Mouse (Mus musculus) mesoderm, embryonic 11.5 days (tissue): ENCODE data around the gene Irf8.
A peak's percentile ranks its signal among the peaks of the same experiment; 100 is the strongest.

Experiments used
- DNase-seq: peaks from one replicate; pipeline ENCODE4 v3.0.0-alpha.2; 2012; ENCODE audit warnings: low read depth, low spot score

Gene Irf8

DNA sequence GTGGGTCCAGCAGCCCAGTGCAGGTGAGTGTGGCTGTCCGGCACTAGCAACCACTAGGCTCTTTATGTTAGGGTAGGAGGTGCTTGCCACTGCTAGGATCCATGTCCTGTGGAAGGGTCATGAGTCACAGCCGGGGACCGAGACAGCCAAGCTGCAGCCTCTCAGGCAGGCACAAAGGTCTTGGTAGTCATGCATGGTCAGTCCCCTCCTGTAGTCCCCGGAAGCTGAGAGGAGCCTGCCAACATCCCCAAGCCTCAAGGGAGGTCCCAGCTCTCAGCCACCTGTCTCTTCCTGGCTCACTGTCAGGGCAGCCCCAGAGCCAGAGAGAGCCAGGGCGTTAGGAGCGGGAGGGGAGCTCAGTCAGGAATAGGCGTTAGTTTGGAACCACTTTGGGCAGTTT is 11.1 kb downstream of the Irf8 start:
- no peak for DNase-seq

DNA sequence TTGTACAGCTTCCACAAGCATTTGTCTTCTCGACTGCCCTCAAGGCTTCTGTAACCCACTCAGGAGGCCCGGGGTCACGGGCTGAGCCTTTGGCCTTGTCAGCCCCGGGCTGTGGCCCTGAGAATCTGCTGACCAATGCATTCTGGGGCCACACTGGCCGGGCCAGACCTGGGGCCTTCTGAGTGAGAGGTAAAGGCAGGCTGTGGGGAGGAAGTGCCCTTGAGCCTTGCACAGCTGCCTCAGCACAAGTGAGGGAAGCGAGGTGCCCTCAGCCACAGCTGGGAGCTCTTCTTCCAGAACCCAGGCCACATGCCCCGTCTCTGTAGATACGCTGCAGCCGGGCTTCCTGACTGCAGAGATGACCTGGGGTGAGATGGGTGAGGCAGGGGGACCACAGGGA is 14.5 kb downstream of the Irf8 start:
- DNase-seq, result no peak

GRCm38 (mm10) chr8:120751226-120752081 is 15.3 kb downstream of the Irf8 start:
- DNase-seq, result no peak

DNA sequence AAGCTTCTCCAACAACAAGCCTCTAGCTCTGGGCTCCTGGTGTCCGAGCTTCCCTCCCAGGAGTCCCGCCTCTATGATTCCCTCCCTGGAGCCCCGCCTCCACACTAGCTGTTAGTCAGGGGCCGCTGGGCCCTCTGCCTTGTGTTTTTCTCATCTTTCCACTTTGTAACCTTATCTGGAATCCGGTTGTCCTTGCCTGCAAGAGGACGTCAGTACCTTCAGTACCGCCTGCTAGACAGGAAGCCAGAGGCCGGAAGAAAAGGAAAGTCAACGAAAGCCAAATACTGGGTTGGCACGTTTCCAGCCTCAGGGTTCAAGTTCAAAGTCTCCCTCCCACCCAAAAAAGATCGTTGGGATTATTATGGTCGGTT is 15.9 kb downstream of the Irf8 start:
- DNase-seq, result peak; percentile 54

DNA sequence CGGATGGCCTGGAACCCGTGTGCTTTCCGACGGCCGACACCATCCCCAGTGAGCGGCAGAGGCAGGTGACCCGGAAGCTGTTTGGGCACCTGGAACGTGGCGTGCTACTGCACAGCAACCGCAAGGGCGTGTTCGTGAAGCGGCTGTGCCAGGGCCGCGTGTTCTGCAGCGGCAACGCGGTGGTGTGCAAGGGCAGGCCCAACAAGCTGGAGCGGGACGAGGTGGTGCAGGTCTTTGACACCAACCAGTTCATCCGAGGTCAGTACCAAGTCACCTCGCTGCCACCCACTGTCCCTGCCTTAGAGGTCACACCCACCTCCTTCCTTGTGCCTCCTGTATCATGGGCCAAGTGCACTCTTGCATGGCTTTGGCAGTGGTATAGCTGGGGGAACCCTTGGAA is 17.3 kb downstream of the Irf8 start:
- DNase-seq, result no peak

GRCm38 (mm10) chr8:120755306-120756297 is 19.4 kb downstream of the Irf8 start:
- peak; percentile 66 for DNase-seq

DNA sequence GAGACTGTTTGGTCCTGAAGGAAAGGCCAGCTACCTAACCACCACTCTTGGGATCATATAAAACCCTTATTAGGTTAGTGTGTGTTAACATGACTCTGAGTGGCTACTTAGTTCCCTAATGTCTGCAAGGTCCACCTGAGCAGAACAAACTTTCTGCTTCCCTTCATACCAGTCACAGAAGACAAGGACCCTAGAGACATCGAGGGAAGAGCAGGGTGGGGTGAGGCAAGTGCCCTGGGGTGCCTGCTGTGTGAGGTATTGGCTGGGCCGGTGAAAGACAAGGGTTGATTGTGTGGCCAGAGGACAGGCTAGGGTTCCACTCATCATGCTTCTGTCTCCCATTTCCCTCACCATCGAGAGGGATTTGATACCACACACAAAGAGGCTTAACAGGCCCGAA is 21.8 kb downstream of the Irf8 start:
- no peak for DNase-seq

DNA sequence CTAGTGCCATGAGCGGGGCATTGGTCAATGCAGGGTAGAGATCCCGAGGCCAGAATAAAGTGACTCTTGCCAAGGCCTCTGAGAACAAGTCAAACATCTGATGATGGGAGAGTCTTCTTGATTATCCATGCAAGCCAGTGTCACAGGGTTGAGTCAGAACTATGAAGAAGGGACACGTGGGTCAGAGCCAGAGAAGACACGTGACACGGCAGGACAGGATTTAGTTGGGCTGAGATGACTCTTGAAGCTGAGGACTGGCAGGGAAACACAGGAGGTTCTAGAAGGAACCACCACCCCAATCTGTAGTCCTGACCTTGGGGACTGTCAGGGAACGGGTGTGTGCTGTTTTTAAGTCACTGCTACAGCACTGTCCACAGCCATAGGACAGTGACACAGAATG is 23.7 kb downstream of the Irf8 start:
- no peak for DNase-seq

DNA sequence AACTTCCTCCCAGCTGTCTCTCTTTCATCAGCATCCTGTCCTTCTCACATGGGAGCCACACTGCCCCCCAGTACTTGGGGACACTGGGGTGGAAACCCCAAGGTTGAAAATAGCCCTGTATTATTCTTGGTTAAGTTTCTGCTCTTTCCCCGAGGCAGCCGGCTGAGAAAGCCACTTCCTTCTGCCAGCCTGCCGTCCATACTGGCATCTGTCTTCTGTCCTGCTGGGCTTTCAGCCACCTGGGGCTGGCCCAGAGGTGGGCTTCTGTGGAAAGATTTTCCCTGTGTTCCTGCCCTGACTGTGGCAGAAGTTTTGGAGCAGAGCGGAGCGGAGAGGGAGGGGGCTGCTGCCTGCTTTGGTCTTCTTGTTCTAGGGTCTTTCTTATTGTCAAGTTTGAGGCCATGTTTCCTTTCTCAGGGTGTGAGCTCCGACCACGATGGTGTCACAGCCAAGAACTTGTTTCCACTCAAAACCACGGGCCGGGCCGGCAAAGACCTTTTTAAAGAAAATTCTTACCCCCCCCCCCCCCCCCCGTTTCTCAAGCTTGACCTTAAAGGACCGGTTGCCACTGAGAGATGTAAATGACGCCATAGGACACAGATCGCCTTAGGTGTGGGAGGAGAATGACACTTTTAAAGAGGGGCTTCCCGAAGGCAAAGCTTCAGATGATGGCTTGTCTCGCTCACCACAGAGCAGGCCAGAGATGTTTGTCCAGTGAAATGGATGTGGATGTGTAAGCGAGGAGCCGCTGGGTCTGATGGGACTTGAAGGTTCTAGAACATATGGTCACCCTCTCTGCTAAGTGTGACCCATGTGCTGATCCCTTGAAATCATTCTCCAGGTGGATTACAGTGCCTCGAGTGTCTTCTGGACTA is 24.4 kb downstream of the Irf8 start:
- DNase-seq, result no peak

DNA sequence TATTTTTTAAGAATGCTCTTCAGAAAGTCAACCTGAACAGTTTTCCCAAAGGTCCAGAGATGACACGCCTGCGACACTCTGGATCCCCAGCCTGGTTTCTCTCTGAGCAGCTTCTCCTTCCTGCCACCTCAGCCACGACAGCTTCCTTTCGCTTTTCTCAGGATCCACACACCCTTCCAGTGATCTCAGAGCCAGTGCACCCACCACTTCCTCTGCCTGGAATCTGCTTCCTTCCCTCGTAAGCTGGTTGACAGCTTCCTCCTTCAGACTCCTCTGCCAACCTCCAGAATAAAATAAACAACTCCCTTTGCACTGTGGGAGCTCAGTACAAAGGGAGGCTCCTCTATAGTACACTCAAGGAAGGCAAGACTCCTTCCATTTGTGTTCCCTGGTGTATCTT is 27.1 kb downstream of the Irf8 start:
- no peak for DNase-seq

- DNase-seq, result no peak
These were observed 28.5 kb downstream of the Irf8 start for GRCm38 (mm10) chr8:120764638-120765037.

DNA sequence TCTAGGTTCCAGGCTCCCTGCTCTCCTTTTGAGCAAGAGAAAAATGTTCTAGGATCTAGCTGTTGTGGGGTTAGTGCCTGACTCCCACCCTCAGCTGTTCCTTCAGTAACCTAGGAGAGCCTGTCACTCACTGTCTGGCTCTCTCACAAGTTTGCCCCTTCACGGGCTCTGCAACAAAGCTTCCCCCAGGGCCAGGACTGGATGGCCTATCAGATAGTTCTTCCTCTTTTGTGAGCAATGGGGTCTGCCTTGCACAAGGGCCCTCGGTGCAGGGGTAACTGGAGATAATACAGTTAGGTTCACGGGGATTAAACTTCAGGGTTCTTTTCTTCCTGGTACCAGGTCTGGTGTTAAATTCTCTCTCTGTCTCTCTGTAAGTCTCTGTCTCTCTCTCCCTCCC is 30.5 kb downstream of the Irf8 start:
- DNase-seq, result no peak

GRCm38 (mm10) chr8:120768454-120769218 is 32.5 kb downstream of the Irf8 start:
- DNase-seq, result no peak

DNA sequence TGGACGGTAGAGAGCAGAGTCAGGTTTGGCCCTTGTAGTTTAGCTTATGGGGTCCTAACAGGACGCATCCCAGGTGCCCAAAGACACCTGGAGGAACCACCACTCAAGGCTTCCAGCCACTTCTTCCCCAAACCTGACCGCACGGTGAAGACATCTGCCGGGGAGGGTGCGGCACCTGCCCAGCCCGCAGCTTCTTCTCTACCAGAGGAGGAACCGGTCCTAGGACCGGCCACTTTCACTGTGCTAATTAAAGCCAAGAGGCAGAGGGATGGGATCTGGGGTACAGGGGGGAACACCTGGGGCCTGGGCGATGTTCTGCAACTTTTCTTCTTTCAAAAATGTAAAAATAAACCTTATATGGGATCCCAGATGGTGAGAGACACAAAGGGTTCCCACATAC is 41.0 kb downstream of the Irf8 start:
- DNase-seq, result no peak

DNA sequence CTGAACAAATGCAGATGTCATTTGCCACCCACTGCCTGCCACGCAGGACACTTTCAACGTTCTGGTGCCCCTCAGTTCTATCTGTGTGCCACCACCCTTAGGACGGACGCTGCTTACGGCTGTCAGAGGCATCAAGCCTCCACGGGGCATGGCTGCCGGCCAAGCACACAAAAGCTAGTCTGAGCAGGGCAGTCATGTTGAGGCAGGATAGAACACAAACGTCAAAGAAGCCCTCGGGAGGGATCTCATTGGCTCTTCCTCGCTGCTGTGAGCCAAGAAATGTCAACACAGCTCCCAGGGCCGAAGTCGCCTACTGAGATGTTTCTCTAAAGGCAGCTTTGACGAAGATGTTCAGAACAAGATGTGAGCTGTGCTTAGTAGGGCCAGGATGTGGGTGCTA is 41.6 kb downstream of the Irf8 start:
- DNase-seq, result no peak

DNA sequence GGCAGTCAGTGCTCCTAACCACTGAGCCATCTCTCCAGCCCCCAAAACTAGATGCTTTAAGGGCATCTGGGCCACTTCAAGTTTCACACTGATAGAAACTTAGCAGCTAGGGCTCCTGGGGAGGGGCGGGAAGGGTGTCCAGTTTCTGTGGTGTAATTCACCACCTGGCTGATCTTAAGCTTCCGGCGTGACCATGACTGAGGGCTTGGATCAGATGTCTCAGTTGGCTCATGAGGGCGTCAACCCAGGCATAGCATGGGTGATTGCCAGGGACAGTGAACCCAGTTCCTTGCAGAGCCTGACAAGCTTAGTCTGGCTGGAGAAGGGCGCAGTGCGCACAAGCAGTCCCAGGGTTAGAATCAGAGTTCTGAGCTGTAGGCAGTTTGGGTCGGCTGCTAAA is 42.9 kb downstream of the Irf8 start:
- no peak for DNase-seq

DNA sequence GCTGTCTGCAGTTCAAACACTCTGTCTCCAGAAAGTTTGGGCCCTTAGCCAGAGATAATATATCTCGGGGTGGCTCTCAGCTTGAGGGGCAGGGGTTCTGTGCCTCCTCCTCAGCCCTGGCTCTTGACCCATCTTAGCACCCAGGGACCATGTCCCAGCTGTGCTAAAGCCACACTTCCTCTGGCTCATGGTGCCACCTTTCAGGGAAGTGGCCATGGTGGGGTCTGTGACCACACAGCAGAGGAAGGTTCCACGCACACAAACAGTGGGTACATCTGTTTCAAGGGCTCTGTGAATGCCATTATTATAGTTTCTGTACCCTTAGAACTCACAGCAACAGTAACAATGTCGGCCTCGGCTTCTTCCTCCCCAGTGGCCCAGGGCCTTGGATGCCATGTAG is 47.6 kb downstream of the Irf8 start:
- DNase-seq, result no peak

GRCm38 (mm10) chr8:120786753-120787152 is 50.6 kb downstream of the Irf8 start:
- DNase-seq, result no peak

DNA sequence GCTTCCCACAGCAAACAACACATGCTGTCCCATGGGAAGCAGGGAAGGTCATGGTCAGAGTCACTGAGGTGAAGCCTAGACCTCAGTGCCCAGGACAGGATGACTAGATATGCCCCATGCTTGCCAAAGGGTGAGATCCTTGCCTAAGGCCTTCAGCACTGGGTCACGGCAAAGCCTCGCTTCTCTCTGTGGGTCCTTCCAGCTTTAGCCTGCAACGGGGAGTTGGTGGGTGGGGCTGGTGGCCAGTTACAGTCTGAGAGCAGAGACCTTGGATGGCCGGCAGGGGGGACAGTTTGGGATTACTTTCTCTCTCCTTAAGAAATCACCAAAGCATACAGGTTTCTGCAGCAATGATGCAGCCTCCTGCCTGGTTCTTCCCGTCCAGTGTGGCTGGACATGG is 51.5 kb downstream of the Irf8 start:
- no peak for DNase-seq

DNA sequence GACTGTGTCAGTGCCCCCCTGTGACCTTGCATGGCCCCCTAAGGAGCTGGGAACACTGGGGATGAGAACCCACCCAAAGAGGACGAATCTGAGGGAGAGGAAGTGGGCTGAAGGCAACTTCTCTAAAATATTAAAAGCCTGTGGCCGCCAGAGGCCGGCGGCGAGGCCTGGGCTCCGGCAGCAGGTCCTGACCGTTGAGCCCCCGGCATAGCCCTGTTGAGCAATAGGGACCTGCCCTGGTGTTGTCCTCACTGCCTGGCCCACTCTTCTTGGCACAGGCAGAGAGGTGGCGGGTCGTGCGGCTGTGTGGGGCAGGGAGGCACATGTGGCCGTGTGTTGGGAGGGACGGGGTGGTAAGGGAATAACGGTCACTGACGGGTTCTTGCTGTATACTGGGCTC is 56.6 kb downstream of the Irf8 start:
- DNase-seq, result no peak
